Mouse (Mus musculus) G1E (cell line): ENCODE results near the gene Olfr1331. TPM values are rescaled to one million over a fixed set of nuclear protein-coding genes. Genes with fewer than 3 reads are reported as not detected.

ENCODE experiments used
- ATAC-seq: 2 replicates; pipeline ENCODE4 v1.8.0; 2016; ENCODE audit warnings: mild to moderate bottlenecking; ENCODE audit not compliant: insufficient number of reproducible peaks, poor library complexity, low FRiP score, severe bottlenecking; ENCODE audit errors: extremely low read depth
- DNase-seq: peaks from one replicate; pipeline ENCODE4 v3.0.0; 2012; ENCODE audit warnings: low spot score
- H3K27me3 ChIP-seq: 2 replicates; pipeline ENCODE4 v1.6.1; 2012; ENCODE audit warnings: mild to moderate bottlenecking, low read length, inconsistent platforms; ENCODE audit not compliant: insufficient read depth
- H3K36me3 ChIP-seq: replicated peaks from 2 replicates; pipeline ENCODE3; 2012; ENCODE audit warnings: mild to moderate bottlenecking, inconsistent platforms
- H3K4me1 ChIP-seq: 2 replicates; pipeline ENCODE4 v1.6.1; 2012; ENCODE audit warnings: low read depth, low read length, inconsistent platforms, mixed read lengths; ENCODE audit not compliant: insufficient read depth
- H3K4me3 ChIP-seq: 2 replicates; pipeline ENCODE4 v1.5.1; 2012; ENCODE audit warnings: low read depth, mild to moderate bottlenecking, inconsistent platforms, low read length, moderate library complexity, mixed read lengths
- H3K9me3 ChIP-seq: replicated peaks from 2 replicates; pipeline ENCODE4 v1.6.1; 2012; ENCODE audit warnings: inconsistent platforms
- CTCF ChIP-seq: IDR thresholded peaks from 2 replicates; pipeline ENCODE4 v1.5.1; 2012; ENCODE audit warnings: low read depth, low read length, inconsistent platforms, mixed read lengths
- GATA1 ChIP-seq: IDR thresholded peaks from 2 replicates; pipeline ENCODE4 v1.6.1; 2012; ENCODE audit warnings: borderline replicate concordance, low read length, inconsistent platforms, mixed read lengths
- GATA2 ChIP-seq: IDR thresholded peaks from 2 replicates; pipeline ENCODE4 v1.6.1; 2012; ENCODE audit warnings: low read depth, low read length, inconsistent platforms, borderline replicate concordance
- POLR2AphosphoS5 ChIP-seq: IDR thresholded peaks from 2 replicates; pipeline ENCODE4 v1.6.1; 2012; ENCODE audit warnings: low read depth, low read length, inconsistent platforms; ENCODE audit not compliant: insufficient replicate concordance
- TAL1 ChIP-seq: conservative IDR thresholded peaks from 2 replicates; pipeline ENCODE4 v1.6.1; 2012; ENCODE audit warnings: low read depth, low read length, inconsistent platforms, mixed read lengths
- polyA plus RNA-seq: library from polyadenylated mRNA; stranded (reverse); fragments of >175 nt; gene quantifications from 2 replicates; pipeline ENCODE4 v1.2.3, GENCODE M21; 2012
- total RNA-seq, 2 experiments: library from RNA; stranded (forward) in 1 of 2; stranded (reverse) in 1 of 2; fragments of 200-1000 nt in 1 of 2; fragments of >200 nt in 1 of 2; fragmentation: Nextera tagmentation in 1 of 2; gene quantifications; 2 replicates each; pipeline ENCODE4 v1.2.3; 2014 to 2017

Olfr1331 gene
- total RNA-seq (2014; fragmentation: Nextera tagmentation) (not detected in 2 replicates), total RNA-seq (2017) (0.12 and 0.22 TPM in 2 replicates), polyA plus RNA-seq (not detected in 2 replicates)

DNA sequence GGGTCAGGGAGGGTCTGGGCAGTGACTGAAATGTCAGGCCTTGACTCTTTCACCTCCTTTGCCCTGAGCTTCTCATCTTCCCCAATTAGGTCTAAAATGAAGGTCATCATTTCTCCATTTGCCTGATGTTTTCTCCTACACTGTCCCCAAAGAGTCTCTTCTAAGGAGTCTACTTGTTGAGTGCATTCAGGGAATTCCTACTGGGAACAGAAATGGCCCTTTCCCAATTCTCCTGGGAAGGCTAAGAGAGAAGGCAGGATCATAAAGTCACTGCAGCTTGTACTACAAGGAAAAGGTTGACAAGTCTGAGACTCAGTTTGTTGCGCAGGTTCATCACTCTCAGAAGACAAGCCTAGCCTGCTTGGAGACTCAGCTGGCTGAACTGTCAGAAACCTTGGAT is at the start of gene Olfr1331:
TSS of gene Olfr1331 (plus strand) at position 301 of the 400 bp plus-strand sequence.
- no peaks in the 10 kb centered on the region for H3K36me3 ChIP-seq
- ATAC-seq (no peak), DNase-seq (no peak)
- no peak for TF ChIP-seq CTCF
- no peak within 1 kb of the TSS for H3K4me3 ChIP-seq
- H3K4me1 ChIP-seq: no peaks in the 10 kb centered on the region
- no peaks in the 10 kb centered on the region for H3K27me3 ChIP-seq
- H3K9me3 ChIP-seq: no peaks in the 10 kb centered on the region

- no peaks in the 10 kb centered on the region for H3K36me3 ChIP-seq
- H3K9me3 ChIP-seq: no peaks in the 10 kb centered on the region
- H3K4me1 ChIP-seq: no peaks in the 10 kb centered on the region
- H3K27me3 ChIP-seq: no peaks in the 10 kb centered on the region
- ATAC-seq (no peak), DNase-seq (no peak)
- H3K4me3 ChIP-seq: no peak overlapping the region
- no peak for TF ChIP-seq POLR2AphosphoS5
- no peak for TF ChIP-seq TAL1
- no peak for TF ChIP-seq GATA2
- TF ChIP-seq GATA1: no peak
- TF ChIP-seq CTCF: no peak
Observed at GRCm38 (mm10) chr4:118818921-118819320, 45.5 kb upstream of the Olfr1331 start.

DNA sequence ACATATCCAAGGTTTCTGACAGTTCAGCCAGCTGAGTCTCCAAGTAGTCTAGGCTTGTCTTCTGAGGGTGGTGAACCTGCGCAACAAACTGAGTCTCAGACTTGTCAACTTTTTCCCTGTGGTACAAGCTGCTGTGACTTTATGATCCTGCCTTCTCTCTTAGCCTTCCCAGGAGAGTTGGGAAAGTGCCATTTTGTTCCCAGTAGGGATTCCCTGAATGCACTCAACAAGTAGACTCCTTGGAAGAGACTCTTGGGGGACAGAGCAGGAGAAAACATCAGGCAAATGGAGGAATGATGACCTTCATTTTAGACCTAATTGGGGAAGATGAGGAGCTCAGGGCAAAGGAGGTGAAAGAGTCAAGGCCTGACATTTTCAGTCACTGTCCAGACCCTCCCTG is 28.3 kb upstream of the Olfr1331 start, which contains the start of gene Olfr1333:
TSS of gene Olfr1333 (minus strand) at position 101 of the 400 bp plus-strand sequence.
- no peak for DNase-seq
- no peaks in the 10 kb centered on the region for H3K4me1 ChIP-seq
- no peaks in the 10 kb centered on the region for H3K9me3 ChIP-seq
- no peaks in the 10 kb centered on the region for H3K27me3 ChIP-seq
- ATAC-seq: no peak
- no peak within 1 kb of the TSS for H3K4me3 ChIP-seq
- no peaks in the 10 kb centered on the region for H3K36me3 ChIP-seq
- no peak for TF ChIP-seq GATA1
- TF ChIP-seq CTCF: no peak
- TF ChIP-seq POLR2AphosphoS5: no peak
- no peak for TF ChIP-seq GATA2
- TF ChIP-seq TAL1: no peak

GRCm38 (mm10) chr4:118861791-118862190 is 2.7 kb upstream of the Olfr1331 start:
- Histone ChIP-seq H3K4me1 (no peaks in the 10 kb centered on the region), H3K4me3 (no peak overlapping the region), H3K27me3 (no peaks in the 10 kb centered on the region), H3K9me3 (no peaks in the 10 kb centered on the region), H3K36me3 (no peaks in the 10 kb centered on the region)
- TF ChIP-seq TAL1: no peak
- TF ChIP-seq CTCF: no peak
- no peak for TF ChIP-seq GATA1
- no peak for TF ChIP-seq POLR2AphosphoS5
- TF ChIP-seq GATA2: no peak
- ATAC-seq: no peak
- no peak for DNase-seq

DNA sequence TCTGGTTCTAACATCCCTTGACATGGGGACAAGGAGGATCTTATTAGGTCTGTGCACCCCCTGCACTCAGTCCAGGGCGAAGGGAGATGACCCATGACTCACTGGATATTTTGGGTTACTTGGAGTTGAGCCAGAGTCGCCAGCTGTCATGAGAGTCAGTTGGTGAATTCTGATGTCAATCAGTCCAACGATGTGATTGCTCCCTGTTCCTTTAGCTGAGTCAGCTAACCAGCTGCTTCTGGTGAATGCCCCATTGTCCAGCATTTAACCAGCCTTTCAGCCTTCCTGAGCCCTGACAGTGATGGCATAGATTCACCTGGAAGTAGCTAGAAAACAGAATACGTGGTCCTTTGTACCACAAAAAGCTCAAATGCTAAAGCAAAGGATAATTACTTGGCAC is 1.7 kb upstream of the Olfr1331 start:
- TF ChIP-seq GATA2 (no peak), TAL1 (no peak), GATA1 (no peak), CTCF (no peak), POLR2AphosphoS5 (no peak)
- no peaks in the 10 kb centered on the region for H3K4me1 ChIP-seq
- H3K9me3 ChIP-seq: no peaks in the 10 kb centered on the region
- DNase-seq: no peak
- no peak overlapping the region for H3K4me3 ChIP-seq
- H3K36me3 ChIP-seq: no peaks in the 10 kb centered on the region
- H3K27me3 ChIP-seq: no peaks in the 10 kb centered on the region
- ATAC-seq: no peak

GRCm38 (mm10) chr4:118867566-118867965 is 3.1 kb downstream of the Olfr1331 start:
- Histone ChIP-seq H3K27me3 (no peaks in the 10 kb centered on the region), H3K9me3 (no peaks in the 10 kb centered on the region), H3K4me1 (no peaks in the 10 kb centered on the region), H3K4me3 (no peak overlapping the region), H3K36me3 (no peaks in the 10 kb centered on the region)
- DNase-seq (no peak), ATAC-seq (no peak)
- TF ChIP-seq TAL1: no peak
- TF ChIP-seq GATA2: no peak
- TF ChIP-seq POLR2AphosphoS5: no peak
- no peak for TF ChIP-seq CTCF
- no peak for TF ChIP-seq GATA1

DNA sequence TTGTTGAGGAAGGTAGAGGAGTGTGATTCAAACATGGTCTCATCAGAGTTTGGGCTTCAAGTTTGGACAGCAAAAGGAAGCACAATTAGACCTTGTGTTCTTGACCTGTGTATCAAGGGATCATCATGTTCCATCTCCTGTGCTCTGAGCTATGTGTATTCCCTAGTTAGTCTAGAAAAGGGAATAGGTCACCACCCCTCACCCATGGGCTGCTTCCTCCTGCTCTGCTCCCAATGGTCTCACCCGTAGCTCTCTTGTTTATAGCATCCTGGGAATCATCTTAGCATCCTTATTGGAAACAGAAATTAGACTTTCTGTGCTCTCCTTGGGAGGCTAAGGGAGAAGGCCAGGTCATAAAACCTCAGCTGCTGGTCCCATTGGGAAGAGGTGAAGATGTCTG is 23.8 kb downstream of the Olfr1331 start, which contains the start of gene Olfr1330:
TSS of gene Olfr1330 (plus strand) at position 301 of the 400 bp plus-strand sequence.
- DNase-seq: no peak
- Histone ChIP-seq H3K9me3 (no peaks in the 10 kb centered on the region), H3K4me3 (no peak within 1 kb of the TSS), H3K27me3 (no peaks in the 10 kb centered on the region), H3K36me3 (no peaks in the 10 kb centered on the region), H3K4me1 (no peaks in the 10 kb centered on the region)
- TF ChIP-seq CTCF (no peak), POLR2AphosphoS5 (no peak), GATA2 (no peak), GATA1 (no peak), TAL1 (no peak)
- no peak for ATAC-seq
